Mouse (Mus musculus): Measurements from ENCODE around the gene BC049715.

DNA sequence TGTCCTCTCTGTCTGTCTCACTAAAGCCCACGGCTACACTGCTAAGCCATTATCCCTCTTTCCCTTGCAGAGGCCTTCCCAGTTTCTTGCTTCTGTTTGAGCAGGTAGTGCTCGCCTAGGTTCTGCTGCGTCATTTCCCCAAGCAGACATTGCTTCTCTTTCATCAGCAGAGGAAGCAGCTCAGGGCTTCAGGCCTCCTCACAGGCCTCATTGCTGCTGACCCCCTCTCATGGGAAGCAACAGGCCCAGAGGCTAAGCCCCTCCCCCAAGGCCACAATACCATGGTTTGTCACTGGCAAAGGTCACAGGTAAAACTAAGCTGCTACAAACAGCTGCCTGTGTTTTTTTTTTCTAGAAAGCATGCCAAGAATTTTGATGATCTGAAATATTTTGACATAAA is 25.3 kb downstream of the BC049715 start:
- no peak for TF ChIP-seq CTCF (IDR thresholded peaks at IDR 0.05; ENCODE audit: low read depth)
- no peak for TF ChIP-seq EP300 (IDR thresholded peaks at IDR 0.05; ENCODE audit: low read depth)
